Mouse (Mus musculus) urinary bladder, postnatal 36 days (tissue): ENCODE measurements around the gene Dst.
A peak's percentile ranks its signal among the peaks of the same experiment; 100 is the strongest.

ENCODE experiments used
- DNase-seq, 2 experiments: peaks; one replicate each; pipeline ENCODE4 v3.0.0; 2022; ENCODE audit warnings: low spot score in 2 of 2, mixed read lengths in 1 of 2

Dst gene

DNA sequence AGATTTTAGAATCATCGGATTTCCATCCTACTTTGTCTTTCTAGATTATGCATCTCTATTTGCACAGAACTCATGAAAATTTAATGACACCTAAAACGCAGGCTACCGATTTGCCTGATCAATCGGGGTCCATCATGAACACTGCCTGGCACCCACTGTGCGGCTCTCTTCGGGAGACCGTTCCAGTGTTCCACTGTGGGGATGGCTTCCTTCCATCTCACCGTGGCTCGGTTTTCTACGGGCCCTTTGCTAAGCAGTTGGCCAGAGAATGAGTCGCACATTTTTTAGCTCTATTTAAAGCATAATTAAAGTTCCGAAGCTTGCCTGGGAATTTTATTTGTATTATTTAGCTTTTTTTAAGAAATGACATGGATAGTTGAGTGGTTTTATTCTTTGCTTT, 72.4 kb downstream of the Dst start:
- DNase-seq, result no peak

- DNase-seq, result no peak
These were observed 81.6 kb downstream of the Dst start for GRCm38 (mm10) chr1:33989643-33990042.

GRCm38 (mm10) chr1:33991067-33991466, 83.0 kb downstream of the Dst start:
- DNase-seq, result no peak

- no peak for DNase-seq
These were observed 84.8 kb downstream of the Dst start for GRCm38 (mm10) chr1:33992810-33993209.

GRCm38 (mm10) chr1:33994201-33994600, 86.2 kb downstream of the Dst start:
- DNase-seq, result no peak

GRCm38 (mm10) chr1:33995386-33995785, 87.4 kb downstream of the Dst start:
- DNase-seq, result no peak

DNA sequence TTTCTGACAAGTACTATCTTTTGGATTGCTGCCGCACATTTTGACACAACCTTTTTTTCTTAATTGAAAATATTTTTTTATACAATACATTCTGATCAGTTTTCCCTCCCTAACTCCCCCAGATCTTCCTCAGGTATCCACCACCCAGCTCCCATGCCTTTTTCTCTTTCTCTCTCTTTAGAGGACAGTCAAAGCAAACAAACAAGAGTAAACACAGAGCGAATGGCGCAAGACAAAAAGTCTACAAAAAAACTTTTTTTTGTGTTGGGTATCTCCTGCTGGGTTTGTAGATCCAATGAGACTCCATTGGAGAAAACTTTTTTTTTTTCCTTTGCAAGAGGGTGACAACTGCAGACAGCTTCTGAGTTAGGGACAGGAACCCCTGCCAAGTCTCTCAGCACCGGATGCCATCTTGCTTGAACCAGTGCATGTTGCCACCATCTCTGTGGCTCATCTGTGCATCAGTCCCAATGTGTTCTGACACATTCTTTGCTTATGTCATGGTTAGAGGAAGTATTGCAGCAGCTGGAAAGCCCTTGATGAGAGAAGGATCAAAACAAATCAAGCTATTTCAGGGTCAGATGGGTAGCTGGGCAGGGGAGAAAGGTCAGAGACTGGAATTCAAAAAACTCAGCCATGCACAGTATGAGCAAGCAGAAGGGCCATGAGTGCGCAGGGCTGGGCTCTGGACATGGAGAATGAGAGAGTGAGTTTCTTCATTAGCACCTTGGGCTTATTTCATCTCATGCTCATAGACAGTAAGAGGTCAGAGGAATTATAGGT, 88.3 kb downstream of the Dst start:
- DNase-seq, result no peak

GRCm38 (mm10) chr1:34002321-34002720, 94.3 kb downstream of the Dst start:
- no peak for DNase-seq

GRCm38 (mm10) chr1:34002970-34003369, 94.9 kb downstream of the Dst start:
- DNase-seq, result no peak

DNA sequence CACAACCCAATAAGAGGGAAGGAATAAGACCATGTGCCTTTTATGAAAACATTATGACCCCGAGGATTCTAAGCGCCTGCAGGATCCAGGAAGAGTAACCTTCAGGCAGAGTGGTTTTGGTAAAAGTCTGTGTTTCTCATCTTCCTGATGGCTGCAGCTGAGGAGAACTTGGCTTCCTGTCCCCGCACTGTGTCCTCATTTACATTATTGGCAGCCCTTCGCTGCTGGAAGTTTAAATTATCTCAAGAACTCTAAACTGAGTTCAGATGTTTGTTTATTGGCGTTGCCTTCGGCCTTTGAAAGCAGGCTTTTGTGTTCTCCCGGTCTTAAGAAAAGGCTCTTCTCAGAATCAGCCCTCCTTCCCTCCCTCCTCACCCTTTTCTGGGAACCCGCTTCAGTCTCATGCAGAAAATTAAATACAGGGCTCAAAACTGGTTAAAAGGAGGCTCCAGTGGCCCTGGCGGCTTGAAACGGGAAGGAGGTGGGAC, 97.3 kb downstream of the Dst start:
- no peak for DNase-seq

GRCm38 (mm10) chr1:34005726-34006638, 98.0 kb downstream of the Dst start:
- peak; percentile 57 to 65 for DNase-seq

GRCm38 (mm10) chr1:34006828-34007361, 98.9 kb downstream of the Dst start:
- DNase-seq, result no peak

GRCm38 (mm10) chr1:34007379-34007778, 99.4 kb downstream of the Dst start:
- peak in 1 of 2 experiments; percentile 19 for DNase-seq

- peak; percentile 52 to 64 for DNase-seq
These were observed 103.1 kb downstream of the Dst start for GRCm38 (mm10) chr1:34011051-34011677.

DNA sequence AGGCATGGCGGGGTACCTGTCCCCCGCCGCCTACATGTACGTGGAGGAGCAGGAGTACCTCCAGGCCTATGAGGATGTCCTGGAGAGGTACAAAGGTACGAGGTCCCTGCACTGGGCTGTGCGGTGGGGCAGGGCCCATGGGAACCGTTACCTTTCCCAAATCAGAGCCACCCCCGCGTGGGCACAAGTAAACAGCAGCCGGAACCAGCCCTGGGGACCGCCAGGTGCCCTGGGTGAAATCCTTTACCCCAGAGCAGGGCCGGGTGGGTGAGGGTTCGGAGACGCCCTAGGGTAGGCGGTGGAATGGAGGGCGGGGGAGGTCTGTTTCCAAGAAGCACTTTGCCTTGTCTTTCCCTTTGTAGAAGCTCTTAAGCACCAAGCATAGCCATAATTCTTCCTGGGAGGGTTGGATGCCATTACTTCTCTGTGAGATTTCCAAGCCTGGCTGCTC, 103.8 kb downstream of the Dst start:
- peak in 1 of 2 experiments; percentile 15 for DNase-seq

- no peak for DNase-seq
These were observed 105.5 kb downstream of the Dst start for GRCm38 (mm10) chr1:34013490-34013889.

- no peak for DNase-seq
These were observed 108.8 kb downstream of the Dst start for GRCm38 (mm10) chr1:34016780-34017179.

DNA sequence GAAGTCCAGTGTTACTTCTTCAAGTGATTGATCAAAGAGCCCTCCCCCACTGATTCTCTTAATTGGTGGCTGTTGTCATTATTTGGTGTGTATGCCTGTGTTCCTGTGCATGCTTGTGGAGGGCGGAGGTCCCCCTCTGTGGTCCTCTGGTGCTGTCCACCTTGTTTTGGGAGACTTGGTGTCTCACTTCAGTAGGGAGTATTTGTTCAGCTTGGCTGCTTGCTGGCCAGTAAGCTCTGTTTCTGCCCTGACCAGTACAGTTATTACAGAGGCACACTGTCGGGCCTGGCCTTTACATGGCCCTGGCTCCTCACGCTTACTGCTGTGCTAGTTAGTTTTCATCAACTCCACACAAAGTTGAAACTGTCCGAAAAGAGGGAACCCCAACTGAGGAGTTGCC, 109.3 kb downstream of the Dst start:
- no peak for DNase-seq

GRCm38 (mm10) chr1:34020599-34020998, 112.6 kb downstream of the Dst start:
- DNase-seq, result no peak

DNA sequence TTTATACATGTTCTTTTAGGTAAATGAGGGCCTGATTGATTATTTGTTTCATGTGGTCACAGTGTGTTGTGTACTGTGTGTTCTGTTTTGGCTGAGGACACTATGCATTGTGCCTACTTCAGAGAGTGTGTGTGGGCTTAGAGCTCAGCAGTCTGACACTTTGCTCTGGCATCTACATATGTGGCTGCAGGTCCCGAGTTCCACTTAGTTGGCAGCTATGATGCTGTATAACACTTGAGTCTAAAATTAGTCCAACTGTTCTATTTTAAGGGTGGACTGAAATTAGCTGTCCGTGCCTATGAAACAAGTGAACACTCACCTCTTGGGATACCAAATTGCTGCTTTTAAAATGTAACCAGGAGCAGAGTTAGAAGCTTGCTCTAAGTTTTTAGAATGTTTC, 113.5 kb downstream of the Dst start:
- no peak for DNase-seq

DNA sequence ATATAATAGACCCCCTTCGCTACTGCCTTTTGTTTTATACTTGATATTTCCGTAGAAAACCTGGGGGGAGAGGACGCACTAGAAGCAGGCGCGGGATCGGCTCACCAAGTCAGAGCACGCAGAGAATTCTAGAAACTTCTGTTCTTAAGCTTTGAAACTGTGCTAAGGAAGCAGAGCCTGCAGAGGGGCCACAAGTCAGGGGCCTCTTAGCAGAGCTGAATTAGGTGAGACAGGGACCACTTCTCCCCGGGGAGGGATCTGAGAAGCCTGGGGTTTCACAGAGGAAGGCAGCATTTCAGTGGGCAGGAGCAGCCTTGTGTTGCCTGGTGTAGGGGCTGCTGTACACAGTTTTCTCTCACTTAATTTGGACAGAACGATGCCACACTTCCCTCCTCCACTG, 115.1 kb downstream of the Dst start:
- DNase-seq, result no peak

DNA sequence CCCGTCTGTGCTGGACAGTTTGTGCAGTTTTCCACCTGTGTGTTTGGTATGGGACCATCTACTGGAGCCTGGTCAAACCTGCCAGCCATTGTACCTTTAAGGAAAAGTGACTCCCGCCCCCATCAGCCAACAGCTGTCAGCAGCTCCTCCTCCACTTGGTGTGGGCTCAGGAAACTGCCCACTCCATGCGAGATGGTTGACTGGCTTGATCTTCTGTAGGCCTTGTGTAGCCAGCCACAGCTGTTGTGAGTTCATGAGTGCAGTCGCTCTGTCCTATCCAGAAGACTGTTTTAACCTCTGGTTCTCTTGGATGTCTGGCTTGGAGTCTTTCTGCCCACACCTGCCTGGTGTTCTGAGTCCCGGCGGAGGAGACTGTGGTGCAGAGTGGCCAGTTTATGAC, 117.9 kb downstream of the Dst start:
- no peak for DNase-seq
